Mouse (Mus musculus) neutrophil, adult 59 days (primary cell): ENCODE measurements around the gene Clec3a. TPM values are rescaled to one million over a fixed set of nuclear protein-coding genes. Genes with fewer than 3 reads are reported as not detected.

Experiments
- total RNA-seq, 2 experiments: library from RNA; stranded (reverse); gene quantifications; 1 replicate in 1 of 2; 2 replicates in 1 of 2; pipeline ENCODE4 v1.2.4; 2023

Clec3a gene
- total RNA-seq, result not detected

DNA sequence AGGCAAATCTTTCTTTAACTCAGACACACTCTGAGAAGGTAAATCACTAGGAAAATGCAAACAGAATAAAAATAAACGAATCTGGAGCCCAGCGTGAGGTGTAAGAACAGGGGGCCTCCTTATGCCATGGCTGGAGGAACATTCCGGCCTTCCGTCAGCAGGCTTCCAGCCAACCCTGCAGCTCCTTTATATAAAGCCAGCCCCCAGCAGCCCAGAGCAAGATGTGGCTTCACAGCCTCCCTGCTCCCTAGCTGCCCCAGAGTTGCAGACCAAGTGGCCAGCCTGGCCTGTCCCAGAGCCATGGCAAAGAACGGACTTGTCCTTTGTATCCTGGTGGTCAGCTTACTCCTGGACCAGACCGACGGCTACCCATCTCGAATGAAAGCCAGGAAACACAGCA, at the start of gene Clec3a:
Gene Clec3a, plus strand, starts transcription at position 301 of the 400 bp plus-strand sequence.

DNA sequence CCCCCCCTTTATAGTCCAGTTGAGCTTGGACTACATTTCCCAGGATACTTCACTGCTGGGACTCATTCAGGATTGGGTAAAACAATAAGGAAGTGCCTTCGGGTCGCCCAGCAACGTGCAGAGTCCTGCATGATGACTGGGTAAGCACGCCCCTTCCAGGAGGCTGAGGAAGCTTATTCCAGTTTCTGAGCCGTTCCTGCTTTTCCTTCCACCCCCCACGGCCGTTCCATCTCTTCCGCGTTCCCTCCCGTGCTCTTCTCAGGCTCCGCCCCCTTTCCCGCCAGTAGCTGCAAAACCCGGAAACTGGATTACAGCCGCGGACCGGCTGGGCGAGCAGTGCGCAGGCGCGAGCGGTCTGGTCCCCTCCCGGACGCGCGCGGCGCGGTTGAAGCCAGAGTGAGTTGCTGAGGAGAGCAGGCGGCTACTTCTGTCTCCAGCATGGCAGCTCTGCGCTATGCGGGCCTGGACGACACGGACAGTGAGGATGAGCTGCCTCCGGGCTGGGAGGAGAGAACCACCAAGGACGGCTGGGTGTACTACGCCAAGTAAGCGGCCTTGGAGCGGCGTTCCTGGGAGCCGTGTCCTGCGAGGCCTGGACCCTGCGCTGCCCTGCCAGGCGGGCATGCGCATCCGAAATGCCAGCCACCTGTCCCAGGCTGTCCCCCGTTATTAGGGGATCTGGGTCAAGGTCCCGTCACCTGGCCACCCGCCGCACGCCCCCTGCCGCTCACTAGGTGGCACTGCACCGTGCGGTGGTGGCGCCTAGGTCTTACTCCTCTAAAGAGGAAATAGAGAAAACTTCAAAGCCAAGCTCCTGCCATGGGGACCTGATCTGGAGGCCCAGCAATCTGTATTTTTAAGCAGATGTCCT, 21.7 kb downstream of the Clec3a start, which contains the start of gene Wwox:
Gene Wwox, plus strand, starts transcription at position 322 of the 871 bp plus-strand sequence.

Other genes with a start within 250 kb of the Clec3a start
- gene Vat1l, start 212.5 kb upstream of the Clec3a start, total RNA-seq, result not detected
- gene Wwox, start 21.6 kb downstream of the Clec3a start, total RNA-seq, result 10 to 100 TPM; 10.1 to 10.5 TPM